Mouse (Mus musculus) myocyte (in vitro differentiated cells): ENCODE measurements around the gene Hist1h3g.

Experiments used
- CEBPB ChIP-seq: IDR thresholded peaks from 2 replicates; pipeline ENCODE4 v1.6.1; 2011; ENCODE audit warnings: mild to moderate bottlenecking, moderate library complexity; ENCODE audit not compliant: poor library complexity, insufficient read depth, severe bottlenecking
- E2F4 ChIP-seq: IDR thresholded peaks from one replicate; pipeline ENCODE4 v1.6.1; 2011; ENCODE audit warnings: mild to moderate bottlenecking, control low read depth, moderate library complexity; ENCODE audit not compliant: insufficient read depth
- MAX ChIP-seq: IDR thresholded peaks from one replicate; pipeline ENCODE4 v1.6.1; 2011; ENCODE audit warnings: low read depth, mild to moderate bottlenecking, control low read depth
- MYOG ChIP-seq, 3 experiments: IDR thresholded peaks; one replicate each; pipeline ENCODE4 v1.6.1; 2011; ENCODE audit warnings: control low read depth in 2 of 3, low read depth in 2 of 3, mild to moderate bottlenecking in 2 of 3; ENCODE audit not compliant: insufficient read length in 2 of 3, control insufficient read depth in 1 of 3, insufficient read depth in 1 of 3
- POLR2A ChIP-seq: IDR thresholded peaks from one replicate; pipeline ENCODE4 v1.6.1; 2011; ENCODE audit warnings: low read depth, mild to moderate bottlenecking, control low read depth, moderate library complexity; ENCODE audit not compliant: insufficient read length
- POLR2AphosphoS2 ChIP-seq: IDR thresholded peaks from one replicate; pipeline ENCODE4 v1.6.1; 2011; ENCODE audit warnings: low read depth, control low read depth; ENCODE audit not compliant: insufficient read length
- SRF ChIP-seq: IDR thresholded peaks from one replicate; pipeline ENCODE4 v1.6.1; 2011; ENCODE audit warnings: low read depth; ENCODE audit not compliant: control insufficient read depth, insufficient read length
- TCF12 ChIP-seq: IDR thresholded peaks from one replicate; pipeline ENCODE4 v1.6.1; 2011; ENCODE audit warnings: mild to moderate bottlenecking, control low read depth; ENCODE audit not compliant: poor library complexity, insufficient read depth, severe bottlenecking
- USF1 ChIP-seq: IDR thresholded peaks from one replicate; pipeline ENCODE4 v1.6.1; 2011; ENCODE audit warnings: low read depth, mild to moderate bottlenecking, control low read depth, moderate library complexity

DNA sequence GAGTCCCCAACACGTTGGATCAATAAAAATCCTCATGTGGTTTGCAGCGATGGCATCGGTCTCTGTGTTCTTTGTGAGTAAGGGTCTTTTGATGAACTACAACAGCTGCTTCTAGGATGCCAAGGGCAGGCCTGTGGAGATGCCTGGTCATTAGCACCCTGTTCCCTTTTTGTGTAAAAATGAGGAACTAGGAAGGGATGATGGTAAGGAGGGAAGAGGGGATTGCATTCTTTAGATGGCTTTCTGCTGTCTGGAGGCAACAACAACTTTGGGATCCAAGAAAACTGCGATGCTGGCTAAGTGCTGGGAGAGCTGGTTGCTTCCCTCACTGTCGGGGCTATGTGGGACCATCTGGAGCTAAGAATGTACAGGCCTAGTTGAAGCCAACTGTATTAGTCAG lies 3.0 kb downstream of the Hist1h3g start:
- TF ChIP-seq MAX (no peak), POLR2AphosphoS2 (no peak), POLR2A (no peak), TCF12 (no peak), MYOG (IDR thresholded peaks at IDR 0.05; ENCODE audit: control insufficient read depth in 1 of 3, insufficient read depth in 1 of 3, insufficient read length in 2 of 3, low read depth in 2 of 3) (no peak), E2F4 (no peak), CEBPB (no peak), USF1 (no peak), SRF (no peak)
